Mouse (Mus musculus): ENCODE measurements at regions not wholly inside any gene's neighbourhood (a gene's known extent, or its start where the extent isn't known, plus 50 kb on each side); places are given as distances from the start of the nearest gene placed in this dataset.

DNA sequence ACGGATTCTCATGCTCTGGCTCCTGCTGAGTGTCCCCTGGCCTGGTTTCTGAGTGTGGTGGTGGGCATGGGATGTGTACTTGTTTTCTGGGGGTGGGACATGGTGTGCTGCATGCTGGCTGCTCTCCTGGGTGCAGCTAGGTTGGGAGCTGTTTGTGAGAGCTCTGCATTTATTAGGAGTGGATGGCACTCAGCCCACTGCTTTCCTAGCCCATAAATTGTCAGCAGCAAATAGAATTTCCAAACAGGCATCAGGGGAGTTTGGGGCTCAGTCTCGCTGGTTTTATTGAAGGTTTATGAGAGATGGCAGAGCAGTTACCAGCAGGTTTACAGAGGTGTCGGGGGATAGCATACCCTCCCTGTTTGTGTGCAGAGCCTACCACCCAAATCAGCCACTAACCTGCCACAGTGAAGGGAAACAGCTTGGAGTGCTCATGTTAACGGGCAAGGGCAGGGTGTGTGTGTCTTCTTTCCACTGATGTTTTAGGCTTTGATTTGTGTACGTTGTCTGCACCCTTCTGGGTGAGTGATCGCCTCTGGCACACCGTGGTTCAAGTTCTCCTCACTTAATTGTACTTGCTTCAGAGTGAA lies 372.6 kb downstream of the Eipr1 start:
- no peak for DNase-seq

DNA sequence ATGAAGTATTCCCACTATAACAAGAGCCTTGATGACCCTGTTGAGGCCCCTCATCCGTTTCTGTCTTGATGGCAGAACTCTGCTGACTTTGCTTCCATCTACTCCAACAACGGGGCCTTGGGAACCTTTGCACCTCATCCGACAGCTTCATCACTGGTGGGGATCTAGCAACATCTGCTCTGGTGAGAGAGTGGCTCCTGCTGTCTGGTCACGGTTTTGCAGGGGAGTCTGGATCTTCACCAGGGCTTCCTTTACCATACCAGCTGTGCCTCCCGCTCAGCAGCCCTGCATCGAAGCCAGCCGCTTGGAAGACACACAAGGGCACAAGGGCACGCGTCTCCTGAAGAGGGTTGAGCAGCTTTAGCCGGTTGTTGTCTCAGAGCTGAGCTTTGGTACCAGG lies 377.2 kb downstream of the Eipr1 start:
- DNase-seq, result no peak

DNA sequence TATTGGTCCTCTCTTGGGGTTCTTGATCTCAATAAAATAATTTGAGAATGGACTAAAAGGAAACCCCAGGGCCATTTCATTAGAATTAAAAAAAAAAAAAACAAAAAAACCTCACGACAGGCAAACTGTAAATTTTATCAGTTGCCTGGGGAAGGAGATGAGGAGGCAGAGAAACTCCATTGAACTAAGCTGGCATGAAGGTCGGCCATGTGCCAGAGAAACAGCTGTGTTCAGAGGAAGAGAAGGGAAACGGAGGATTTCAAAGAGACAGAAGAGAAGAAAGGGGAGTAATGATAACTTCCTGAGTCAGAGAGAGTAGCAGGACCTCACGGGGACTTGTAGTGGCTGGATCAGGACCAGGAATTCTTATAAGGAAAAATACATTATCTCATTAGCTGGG lies 377.7 kb downstream of the Eipr1 start:
- DNase-seq, result no peak

DNA sequence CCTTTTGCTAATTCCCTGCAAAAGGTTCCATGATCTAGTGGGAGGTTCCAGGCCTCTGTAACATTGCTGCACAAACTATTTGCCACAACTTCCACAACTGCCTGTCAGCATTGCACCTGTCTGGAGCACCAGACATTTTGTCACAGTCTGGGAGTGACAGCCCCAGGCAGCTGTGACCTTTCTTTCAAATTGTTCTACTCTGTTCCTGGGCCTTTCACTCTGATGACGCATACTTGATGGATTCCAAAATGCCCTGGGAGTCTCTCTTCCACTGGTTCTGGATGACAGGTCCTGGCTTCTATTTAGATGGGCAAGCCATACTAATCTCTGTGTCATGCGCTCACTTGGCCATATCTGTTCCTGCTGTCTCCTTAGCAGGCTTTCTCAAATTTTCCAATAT lies 382.7 kb downstream of the Eipr1 start:
- no peak for DNase-seq

DNA sequence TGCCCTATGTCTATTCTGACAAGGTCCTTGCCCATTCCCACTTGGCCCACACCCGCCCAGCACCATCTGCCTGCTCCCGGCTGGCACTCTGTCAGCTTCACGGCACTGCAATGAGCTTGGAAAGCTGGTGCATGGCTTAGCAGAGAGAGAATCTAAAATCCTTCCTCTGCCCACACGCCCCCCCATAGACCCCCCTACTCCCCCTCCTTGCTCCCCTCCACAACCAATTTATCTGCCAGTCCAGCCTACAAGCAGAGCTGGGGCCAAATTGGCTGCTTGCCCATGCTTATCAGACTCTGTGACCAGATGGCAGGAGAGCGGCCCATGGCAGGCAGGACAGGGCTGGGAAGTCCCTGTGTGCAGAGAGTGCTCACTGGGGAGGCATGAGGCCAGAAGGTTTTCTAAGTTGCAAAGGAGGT lies 385.3 kb downstream of the Eipr1 start:
- DNase-seq, result peak; percentile 96

DNA sequence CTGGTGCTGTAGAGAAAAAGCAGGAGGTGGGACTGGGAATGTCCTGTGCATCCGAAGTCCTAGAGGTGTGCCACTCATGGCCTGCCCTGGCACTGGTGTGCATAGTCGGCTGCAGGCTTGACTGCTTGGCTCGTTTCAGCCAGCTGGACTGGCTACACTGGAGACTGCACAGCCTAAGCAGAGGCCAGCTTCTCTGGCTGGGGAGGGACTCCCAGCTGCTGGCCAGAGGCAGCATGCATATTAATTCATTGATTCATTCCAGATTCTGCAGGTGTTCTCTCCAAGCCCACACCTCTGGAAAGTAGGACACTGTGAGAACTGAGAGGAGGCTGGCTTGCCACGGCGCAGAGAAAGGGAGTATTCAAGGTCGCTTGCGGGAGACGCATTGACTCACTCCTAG lies 385.9 kb downstream of the Eipr1 start:
- DNase-seq, result no peak

DNA sequence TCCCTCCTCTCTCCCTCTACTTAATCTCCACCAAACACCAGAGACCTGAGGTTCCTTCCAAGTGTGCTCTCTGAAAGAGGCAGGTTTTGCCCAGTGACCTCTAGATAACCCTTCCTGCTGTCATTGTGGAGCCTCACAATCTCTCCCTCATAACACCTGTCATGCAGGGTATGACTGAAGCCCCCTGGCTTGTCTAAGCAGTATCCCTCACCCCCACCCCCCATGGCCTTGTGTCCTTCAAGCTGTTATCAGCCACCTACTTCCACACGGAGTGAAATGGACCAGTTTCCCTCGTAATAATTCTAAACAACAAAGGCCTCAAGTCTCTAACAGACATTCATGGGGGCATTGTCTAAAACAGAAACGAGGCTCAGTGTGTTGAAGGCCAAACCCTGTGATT lies 387.6 kb upstream of the Myt1l start:
- no peak for DNase-seq

DNA sequence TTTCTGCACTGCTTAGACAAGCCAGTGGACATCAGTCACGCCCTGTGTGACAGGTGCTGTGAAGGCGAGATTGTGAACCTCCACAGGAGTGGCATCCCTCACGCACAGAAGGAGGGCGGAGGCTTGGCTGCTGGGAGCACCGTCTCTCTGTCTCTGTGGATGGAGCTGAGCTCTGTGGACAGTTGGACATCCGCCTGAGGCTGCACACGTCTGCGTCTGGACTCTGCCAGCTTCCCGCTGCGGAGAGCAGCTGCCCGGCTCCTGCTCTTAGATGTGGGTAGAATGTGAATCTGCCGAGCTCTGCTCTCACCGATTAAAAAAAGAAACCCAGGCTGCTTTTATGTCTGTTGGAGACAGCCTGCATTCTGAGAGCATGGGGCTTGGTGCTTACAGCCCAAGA lies 387.1 kb upstream of the Myt1l start:
- DNase-seq, result no peak

DNA sequence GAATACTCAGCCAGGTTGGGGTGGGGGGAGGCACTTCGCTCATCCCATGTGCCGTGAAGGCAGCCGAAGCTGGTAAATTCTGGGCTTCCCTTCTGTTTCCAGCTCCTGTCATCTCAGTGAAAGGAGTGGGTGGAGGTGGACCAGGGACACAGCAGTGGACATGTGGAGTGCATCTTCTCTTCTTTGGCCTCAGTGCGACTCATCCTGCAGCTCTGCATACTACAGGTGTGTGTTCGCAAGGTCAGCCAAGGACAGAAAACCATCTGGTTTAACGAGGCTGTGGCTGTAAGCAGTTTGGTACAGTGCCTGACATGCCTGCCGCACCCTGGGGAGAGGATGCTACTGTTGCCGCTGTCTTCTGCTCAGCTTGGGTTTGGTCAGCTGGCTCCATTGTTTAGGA lies 386.3 kb upstream of the Myt1l start:
- DNase-seq, result no peak

DNA sequence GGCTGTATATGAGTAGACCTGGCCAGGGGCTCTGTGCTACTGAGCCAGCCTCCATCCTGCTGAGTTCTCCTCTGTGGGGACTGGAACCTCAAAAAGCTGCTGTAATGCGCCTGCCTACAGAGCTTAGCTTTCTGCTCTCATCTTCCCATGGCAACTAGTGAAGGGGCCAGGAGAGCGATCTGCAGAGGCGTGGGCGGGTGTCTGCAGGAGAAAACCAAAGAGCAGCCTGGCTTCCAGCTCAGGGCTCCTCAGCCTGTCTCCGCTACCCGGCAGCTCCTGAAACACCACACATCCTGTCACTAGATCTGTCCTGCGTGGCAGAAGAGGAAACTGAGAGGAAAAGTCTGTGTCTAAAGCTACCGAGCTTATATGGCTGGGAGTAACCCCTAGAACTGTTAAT lies 384.9 kb upstream of the Myt1l start:
- DNase-seq, result no peak

DNA sequence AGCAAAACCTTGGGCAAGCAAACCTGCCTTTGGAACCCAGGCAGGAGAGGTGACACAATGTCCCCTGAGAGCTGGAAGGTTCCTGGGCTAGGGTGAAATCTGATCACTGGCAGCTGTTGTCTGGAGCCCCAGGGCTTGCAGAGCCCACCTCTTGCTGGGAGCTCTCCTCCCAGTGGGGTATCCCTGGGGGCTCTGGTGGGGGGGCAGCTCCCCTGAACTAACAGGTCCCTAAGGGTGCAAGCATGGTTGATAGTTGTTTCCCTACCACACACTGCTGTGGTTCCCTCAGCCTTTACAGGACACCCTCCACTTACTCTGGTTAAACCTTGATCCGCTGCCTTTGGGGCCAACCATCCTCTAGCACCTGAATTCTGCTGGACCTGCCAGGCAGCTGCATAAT lies 367.3 kb upstream of the Myt1l start:
- no peak for DNase-seq

DNA sequence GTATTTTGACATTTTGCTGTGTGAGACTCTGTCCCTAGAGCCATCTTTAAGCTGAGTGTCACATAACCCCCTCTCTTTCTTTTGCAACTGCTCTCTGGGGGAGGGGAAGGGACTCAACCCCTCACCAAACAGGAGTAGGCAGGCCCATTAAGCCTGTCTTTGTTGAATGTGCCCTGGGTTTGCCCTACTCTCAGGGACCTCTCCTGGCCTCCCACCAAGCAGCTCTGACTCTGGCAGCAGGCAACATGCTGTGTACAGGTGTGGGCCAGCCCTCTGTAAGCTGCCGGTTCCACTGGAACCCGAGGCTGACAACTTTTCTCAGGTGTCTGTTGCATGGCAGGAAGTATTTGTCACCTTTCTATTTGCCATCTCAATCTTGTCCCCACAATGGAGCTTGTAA lies 366.6 kb upstream of the Myt1l start:
- DNase-seq, result no peak

DNA sequence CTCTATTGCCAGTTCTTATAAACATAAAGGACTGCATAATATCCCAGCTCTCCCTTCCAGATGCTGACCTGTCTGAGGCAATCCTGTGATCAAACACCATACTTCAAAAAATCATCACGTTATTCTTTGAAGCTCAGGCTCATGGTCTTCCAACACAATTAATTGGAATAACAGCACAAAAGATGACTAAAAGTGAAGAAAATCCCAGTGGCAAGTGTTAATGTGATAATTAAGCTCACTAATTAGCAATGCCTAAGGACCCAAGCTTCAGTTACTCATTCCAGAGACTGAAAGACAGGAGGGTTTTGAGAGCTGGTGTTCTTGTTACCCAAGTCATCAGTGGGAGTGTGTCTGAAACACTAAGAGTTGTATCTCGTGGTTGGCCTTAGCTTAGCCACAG lies 363.5 kb upstream of the Myt1l start:
- DNase-seq, result no peak

DNA sequence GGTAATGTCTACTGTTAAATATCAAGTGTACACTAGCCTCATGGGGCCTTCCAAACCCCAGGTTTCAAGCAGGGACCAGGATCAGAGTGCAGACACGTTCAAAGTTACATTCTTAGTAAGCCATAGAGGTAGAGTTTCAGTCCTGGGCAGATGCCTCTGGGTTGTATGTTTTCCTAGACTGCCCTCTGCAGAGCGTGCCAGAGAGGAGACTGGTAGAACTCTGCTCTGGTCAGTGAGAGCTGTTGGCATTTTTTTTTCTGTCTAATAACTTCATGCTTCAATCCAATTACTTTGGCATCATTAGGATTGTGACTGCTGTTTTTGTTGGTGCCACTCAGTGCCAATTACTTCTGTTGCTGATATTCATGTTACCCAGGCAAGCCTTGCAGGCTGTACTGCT lies 361.9 kb upstream of the Myt1l start:
- peak; percentile 43 for DNase-seq

DNA sequence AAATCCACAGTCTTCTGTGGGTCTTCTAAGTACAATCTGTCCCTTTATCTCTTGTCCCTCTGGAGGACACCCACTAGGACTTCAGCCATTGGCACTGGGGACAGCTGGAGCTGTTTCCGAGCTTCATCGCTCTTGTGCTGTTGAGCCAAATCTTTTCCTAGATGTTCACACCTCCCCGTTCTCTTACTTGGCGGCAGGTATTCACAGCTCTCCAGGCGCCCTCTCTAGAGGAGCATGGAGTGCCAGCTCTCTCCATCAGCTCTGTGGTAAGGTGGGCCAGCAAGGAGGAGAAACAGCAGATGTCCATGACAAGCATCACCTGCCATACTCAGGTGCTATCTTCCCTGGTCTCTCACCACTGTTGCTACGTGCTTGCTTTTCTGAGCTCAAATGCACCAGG lies 360.3 kb upstream of the Myt1l start:
- peak; percentile 42 for DNase-seq

DNA sequence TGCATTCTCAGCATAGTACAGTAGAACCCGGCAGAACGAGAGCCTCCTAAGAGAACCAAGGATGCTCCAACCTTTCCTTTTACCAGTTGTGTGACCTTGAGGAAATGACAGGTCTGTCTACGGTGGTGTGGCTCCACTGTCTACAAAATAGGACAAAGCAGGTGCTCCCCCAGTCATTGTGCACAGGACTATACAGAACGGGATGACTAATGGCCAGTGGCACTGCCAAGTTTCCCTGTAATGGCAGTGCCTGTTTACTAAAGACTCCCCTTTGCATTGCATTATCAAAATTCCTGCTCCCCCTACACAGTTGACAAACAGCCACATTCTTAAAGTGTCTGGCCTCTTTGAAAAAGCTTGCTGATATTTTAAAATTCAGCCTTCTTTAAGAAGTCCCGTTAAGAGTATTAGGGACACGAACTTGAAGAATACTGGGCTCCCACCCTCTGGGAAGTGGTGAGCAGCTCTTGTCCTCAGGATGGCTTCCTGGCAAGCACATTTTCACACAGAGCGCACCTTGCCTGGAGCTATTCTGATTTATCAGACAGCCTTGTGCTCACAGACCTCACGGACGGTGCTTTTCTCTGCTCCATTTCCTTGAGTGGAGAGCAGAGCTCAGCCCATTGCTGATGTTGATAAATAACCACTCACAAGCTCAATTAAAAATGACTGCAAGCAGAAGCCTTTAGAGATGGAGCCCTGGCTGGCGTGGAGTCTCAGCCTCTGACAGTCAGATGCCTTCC lies 352.3 kb upstream of the Myt1l start:
- DNase-seq, result no peak

DNA sequence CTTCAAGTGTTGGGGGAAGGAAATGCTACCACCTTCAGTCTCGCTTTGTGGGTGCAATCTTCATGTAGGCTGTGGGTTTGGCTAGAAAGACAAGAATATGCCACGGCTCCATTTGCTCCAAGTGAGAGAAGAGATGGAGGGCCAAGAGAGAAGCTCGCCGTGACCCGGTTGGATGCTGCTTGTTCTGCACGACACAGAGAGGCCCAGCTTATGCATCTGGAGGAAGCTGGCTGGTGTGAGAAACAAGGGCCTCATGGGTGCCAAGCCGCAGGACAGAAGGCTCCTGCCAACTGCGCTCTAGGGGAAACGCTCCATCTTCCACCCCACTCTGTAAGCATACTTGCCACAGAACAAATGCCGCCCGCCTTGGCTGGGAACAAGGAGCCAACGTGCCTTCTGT lies 351.0 kb upstream of the Myt1l start:
- peak; percentile 71 for DNase-seq

DNA sequence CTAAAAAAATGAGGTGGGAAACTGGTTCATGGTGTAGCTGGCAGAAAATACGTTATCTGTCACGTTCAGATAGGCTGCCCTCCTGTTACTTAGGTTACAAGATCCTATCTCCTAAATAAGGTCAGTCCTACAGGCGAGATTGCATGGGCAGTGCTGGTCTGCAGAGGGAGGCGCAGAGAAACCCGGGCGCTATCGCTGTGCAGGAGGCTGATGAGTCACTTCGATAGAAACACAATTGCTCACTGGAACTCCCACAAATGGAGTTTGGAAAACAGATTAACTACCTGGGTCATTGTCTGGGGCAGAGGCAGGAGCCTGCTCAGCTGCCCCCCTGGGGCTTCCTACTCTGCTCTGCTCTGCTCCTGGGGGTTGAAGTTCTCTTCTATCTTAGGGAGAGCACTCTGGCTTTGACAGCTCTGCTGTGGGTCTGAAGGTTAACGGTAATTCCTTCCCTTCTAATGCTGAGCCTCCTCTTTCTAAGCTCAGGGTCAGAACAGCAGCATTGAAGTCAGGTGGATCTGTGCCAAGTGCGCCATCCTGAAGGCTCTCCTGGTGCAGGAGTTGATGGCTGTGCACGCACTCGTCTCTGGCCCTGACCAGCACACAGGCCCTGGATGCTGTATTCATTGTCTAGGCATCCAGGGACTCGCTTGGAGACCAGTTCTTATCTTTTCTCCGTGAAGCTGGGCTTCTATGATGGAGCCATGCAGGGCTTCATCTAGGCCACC lies 349.9 kb upstream of the Myt1l start:
- peak; percentile 76 for DNase-seq

DNA sequence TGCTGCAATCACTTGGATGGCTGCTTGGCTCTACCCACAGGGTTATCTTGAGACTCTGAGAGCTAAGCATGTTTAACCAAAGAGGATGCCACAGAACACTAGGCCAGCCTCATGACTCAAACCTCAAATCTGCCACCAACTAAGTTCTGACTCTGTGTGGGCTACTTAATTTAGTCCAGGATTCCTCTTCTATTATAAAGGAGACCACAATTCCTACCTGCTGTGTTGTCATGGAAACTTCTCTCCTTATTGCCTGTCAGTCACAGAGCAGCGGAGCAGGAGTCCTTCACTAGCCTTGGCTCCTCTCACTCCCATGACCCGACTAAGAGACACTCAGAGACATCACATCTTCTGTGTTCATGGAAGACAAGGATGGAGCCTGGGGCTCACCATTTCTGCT lies 348.8 kb upstream of the Myt1l start:
- DNase-seq, result no peak

DNA sequence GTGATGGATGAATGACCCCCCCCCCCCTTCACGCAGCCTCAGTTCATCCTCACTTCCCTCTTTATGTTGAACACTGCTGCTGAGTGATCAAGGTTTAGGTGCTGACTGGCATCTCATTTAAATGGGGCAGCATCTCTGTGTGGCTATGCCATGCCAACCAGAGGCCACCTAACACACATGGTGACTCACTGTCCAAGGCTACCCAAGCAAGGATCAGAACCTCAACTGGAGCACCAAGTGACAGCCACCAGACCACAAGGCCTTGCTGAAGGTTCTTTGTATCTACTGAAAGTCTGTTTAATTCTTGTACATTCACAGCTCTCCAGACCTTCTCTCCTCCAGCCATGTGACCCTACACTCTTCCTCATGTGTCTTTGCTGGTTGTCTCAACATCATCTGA lies 347.6 kb upstream of the Myt1l start:
- no peak for DNase-seq

DNA sequence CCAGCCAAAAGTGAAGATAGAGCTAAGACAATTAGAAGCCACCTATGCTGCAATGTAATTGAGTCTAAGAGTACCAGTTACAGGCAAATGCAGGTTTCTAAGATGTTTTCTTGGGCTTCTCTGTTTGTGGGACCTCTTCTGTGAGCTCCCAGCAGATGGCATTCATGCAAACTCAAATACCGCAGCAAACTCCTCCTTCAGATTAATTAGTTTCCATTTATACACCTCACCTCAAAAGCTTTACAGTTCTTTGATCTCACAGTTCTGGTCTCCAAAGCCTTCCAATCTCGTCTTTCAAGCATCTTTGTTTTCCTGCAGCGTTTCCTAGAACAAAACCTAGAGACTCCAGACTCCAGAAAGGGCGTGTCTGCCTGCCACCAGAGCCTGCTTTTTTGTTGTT lies 340.6 kb upstream of the Myt1l start:
- no peak for DNase-seq

DNA sequence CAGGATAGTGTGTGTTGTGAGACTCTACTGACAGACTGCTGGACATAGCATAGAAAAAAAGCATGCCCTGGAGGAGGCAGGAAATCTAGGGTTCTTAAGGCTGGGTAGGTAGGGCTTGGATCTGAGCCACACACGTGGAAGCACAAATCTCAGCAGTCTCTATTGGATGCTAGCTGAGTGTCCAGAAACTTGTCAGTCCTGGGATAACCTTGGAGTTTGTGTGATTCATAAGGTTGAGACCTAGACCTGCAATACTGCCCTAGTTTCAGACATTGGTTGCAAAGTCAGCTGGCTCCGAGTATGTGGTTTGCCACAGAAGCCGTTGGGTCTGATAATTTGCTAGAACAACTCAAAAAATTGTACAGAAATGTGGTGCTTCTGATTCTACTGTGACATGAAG lies 335.8 kb upstream of the Myt1l start:
- DNase-seq, result no peak

DNA sequence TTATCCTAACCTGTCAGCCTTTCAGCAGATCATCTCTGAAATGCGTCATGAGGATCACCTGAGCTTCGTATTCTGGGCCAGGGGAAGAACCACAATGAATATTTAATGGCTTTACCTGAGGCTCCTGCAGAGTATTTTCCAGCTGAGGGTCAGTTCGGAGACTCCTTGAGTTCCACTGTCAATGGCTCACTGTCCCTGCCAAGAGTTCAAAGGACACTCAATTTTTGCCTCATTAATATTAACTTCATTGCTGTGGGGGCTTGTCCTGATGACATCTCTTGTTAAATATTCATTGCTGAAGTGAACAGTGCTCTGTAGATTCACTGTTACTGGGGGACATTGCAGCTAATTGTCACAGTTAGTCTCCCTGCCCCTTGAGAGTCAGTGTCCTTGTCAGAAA lies 316.2 kb upstream of the Myt1l start:
- DNase-seq, result no peak

DNA sequence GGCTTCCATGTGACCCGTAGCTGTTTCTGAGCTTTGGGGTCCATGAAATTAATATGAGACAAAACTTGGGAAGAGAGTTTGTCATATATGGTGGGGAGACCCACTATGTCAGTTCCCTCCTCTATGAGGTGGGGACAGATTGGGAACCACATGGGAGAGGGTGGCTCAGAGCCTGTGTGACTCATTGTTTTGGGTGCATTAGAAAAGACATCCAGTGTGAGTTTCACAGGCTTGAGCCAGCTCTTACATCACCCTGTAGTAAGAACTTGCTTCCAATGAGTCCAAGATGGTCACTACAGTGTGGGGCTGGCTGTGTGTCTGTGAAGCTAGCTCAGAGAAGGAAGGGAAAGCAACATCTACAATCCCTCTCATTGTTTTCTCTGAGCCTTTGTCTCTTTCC lies 314.6 kb upstream of the Myt1l start:
- no peak for DNase-seq

DNA sequence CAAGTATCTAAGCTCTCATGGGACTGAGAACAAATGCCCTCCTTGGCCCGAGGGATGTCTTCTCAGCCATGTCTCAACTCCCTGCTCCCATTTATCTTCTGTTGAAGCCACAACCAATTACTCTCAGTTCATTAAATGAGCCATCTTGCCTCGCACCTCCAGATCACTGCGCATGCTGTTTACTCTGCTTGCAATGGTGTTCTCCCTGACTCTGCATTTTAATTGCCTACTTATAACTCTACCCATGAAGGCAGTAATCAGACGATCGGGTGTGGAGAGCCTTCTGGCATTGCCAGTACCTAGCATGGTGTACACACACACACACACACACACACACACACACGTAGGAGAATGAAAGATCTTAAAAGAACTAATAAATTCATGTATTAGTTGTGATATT lies 306.1 kb upstream of the Myt1l start:
- no peak for DNase-seq

Data from heart, adult 11 months (tissue).